Mouse (Mus musculus): ENCODE measurements around the gene Fam114a2.

GRCm38 (mm10) chr11:57539841-57540418 lies 21.5 kb upstream of the Fam114a2 start:
- no peak for TF ChIP-seq MAX (IDR thresholded peaks at IDR 0.05; ENCODE audit: low read depth)
- TF ChIP-seq MYOD1 (IDR thresholded peaks at IDR 0.05; ENCODE audit: control insufficient read depth in 1 of 3, insufficient read length in 2 of 3, low read depth in 2 of 3), result no peak
- no peak for TF ChIP-seq POLR2A (IDR thresholded peaks at IDR 0.05; ENCODE audit: insufficient read length, low read depth)
- TF ChIP-seq MYOG (IDR thresholded peaks at IDR 0.05; ENCODE audit: control insufficient read depth in 1 of 3, insufficient read depth in 1 of 3, insufficient read length in 2 of 3, low read depth in 2 of 3), result no peak
- TF ChIP-seq POLR2AphosphoS2 (IDR thresholded peaks at IDR 0.05; ENCODE audit: insufficient read length, low read depth), result no peak
- TF ChIP-seq TCF12 (IDR thresholded peaks at IDR 0.05; ENCODE audit: insufficient read depth, poor library complexity, severe bottlenecking), result no peak
